Mouse (Mus musculus) limb, embryonic 10.5 days (tissue): ENCODE measurements around the gene Zfp937. TPM values are rescaled to one million over a fixed set of nuclear protein-coding genes. Genes with fewer than 3 reads are reported as not detected.
"Not testable (repeated sequence)": the region's sequence is repeated elsewhere in the genome, so short reads cannot be mapped to it uniquely, and the experiment has no call there.

ENCODE experiments used
- DNase-seq: peaks from one replicate; pipeline ENCODE4 v3.0.0-alpha.2; 2017; ENCODE audit warnings: low spot score
- H3K27ac ChIP-seq: fragments of 300-500 bp; sonication (generic); 2 replicates; pipeline ENCODE4 v1.5.1; 2016; ENCODE audit warnings: mild to moderate bottlenecking
- H3K27me3 ChIP-seq: fragments of 300-500 bp; sonication (generic); 2 replicates; pipeline ENCODE4 v1.6.1; 2016; ENCODE audit warnings: low read depth, mild to moderate bottlenecking; ENCODE audit not compliant: poor library complexity, severe bottlenecking
- H3K36me3 ChIP-seq: fragments of 300-500 bp; sonication (generic); 2 replicates; pipeline ENCODE4 v1.6.1; 2016; ENCODE audit warnings: mild to moderate bottlenecking, moderate library complexity
- H3K4me1 ChIP-seq: fragments of 300-500 bp; sonication (generic); 2 replicates; pipeline ENCODE4 v1.6.1; 2016
- H3K4me3 ChIP-seq: fragments of 300-500 bp; sonication (generic); 2 replicates; pipeline ENCODE4 v1.5.1; 2016; ENCODE audit warnings: mild to moderate bottlenecking, moderate library complexity
- H3K9me3 ChIP-seq: fragments of 300-500 bp; sonication (generic); replicated peaks from 2 replicates; pipeline ENCODE4 v1.6.1; 2016; ENCODE audit warnings: mild to moderate bottlenecking
- WGBS: fragments of 180-500 bp; shearing (Covaris S2); methylation state at CpG from one replicate; pipeline ENCODE4 v1.1.7; 2016; 5-methylcytosine and 5-hydroxymethylcytosine counted together
- polyA plus RNA-seq: library from polyadenylated mRNA; unstranded; fragments of >200 nt; fragmentation: Nextera tagmentation; extraction: Ambion mirVana; gene quantifications from 2 replicates; pipeline ENCODE4 v1.2.1, GENCODE M21; 2016

The Zfp937 gene
- 13.6 TPM in 2 replicates for polyA plus RNA-seq

DNA sequence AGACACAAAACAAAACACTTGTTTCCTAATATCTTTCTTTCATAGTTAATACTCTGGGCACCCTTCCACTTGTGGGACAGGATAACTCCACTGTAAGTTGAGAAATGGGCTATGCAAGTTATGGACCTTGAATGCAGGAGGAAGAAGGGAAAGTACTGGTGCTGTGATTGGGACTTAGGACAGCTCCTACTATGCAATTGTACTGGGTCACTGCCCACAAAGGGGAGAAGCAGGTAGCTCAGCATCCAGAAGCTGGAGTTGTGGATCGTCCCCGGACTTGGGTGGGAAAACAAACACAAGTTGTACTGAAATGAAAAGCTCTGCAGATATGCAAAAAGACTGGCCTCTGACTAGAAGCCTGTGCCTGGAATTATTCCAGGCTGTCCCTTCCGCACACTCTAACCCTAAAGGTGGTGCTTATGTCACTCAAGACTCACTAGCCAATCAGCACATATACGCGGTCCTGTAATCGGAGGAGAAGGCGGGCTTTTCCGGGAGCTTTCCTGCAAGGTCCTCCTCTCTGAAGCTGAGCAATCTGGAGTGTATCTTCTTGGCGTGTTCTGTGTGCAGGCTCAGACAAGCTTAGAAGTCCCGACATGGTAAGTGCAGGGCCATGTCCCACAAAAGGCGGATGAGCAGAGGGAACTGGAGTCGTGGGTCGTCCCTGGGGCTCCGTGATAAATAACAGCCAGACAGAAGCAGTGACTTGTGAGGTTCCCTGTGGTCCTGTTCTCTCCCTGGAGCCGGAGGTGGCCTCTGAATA lies at the start of gene Zfp937:
Gene Zfp937, plus strand, starts transcription at position 474 of the 763 bp plus-strand sequence.
- H3K27me3 ChIP-seq, result not testable (repeated sequence)
- WGBS, result 2% methylated on average over 15 of the region's 15 CpGs
- H3K27ac ChIP-seq, result peak within 1 kb of the TSS; percentile 72; the same call in 1 of the 2 replicates

DNA sequence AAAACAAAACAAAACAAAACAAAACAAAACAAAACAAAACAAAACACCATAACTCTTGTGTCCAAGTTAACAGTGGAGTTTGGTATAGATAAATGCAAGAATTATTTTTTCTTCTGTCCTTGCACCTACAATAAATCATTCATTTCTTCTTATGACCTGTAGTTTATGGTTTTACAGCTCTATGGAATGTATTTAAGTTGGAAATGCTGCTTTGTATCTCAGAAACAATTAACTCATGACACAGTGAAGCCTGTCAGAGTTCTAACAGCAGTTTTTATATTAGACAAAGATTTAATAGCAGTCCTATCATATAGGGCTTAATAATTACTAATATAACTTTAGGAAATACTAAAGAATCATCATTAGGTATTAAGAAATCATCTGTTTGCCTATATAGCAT lies 44.0 kb upstream of the Zfp937 start:
- no peaks in the 10 kb centered on the region for H3K36me3 ChIP-seq

More for the DNA sequence above, at the start of gene Zfp937:
- H3K9me3 ChIP-seq, H3K4me1 ChIP-seq, H3K36me3 ChIP-seq: not testable (repeated sequence)
- peak; percentile 67 for DNase-seq
- peak within 1 kb of the TSS; percentile 51 for H3K4me3 ChIP-seq

DNA sequence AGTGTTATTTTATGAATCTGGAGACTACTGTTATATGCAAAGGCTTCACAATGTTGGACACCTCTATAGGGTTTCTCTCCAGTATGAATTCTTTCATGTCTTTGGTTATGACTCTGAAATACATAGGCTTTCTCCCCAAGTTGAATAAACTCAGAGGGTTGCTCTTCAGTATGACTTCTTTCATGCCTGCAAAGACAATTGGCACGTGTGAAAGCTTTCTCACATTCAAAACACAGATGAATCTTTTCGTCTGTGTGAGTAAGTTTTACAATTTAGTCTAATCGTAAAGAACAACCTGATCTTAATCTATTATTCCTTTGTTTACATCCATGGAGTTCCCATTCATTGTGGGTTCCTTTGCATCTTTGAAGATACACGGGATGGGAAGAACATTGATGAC lies 38.3 kb upstream of the Zfp937 start, which contains the start of gene Gm10770:
Gene Gm10770, minus strand, starts transcription at position 101 of the 400 bp plus-strand sequence.
- not testable (repeated sequence) for DNase-seq, H3K9me3 ChIP-seq, H3K4me1 ChIP-seq, H3K27me3 ChIP-seq, H3K27ac ChIP-seq, H3K4me3 ChIP-seq, H3K36me3 ChIP-seq
- 90% methylated on average over 4 of the region's 4 CpGs for WGBS

More for the DNA sequence above, 44.0 kb upstream of the Zfp937 start:
- Histone ChIP-seq H3K4me3 (no peak overlapping the region), H3K27ac (no peak overlapping the region), H3K27me3 (no peaks in the 10 kb centered on the region), H3K4me1 (no peaks in the 10 kb centered on the region), H3K9me3 (no peaks in the 10 kb centered on the region)
- no peak for DNase-seq

DNA sequence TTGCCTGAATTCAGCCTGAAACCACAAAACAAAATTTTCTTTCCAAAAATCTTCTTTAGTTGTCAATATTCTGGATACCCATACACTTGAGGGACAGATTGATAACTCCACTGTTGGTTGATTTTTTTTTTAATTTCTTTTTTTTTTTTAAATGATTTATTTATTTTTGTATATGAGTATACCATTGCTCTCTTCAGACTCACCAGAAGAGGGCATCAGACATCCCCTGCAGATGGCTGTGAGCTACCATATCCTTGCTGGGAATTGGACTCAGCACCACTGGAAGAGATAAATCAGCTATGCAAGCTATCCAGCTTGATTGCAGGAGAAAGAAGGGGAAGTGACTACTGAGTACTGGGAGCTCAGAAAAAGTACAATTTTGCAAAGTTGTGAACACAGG lies 36.8 kb upstream of the Zfp937 start:
- not testable (repeated sequence) for DNase-seq, H3K36me3 ChIP-seq, H3K4me1 ChIP-seq, H3K9me3 ChIP-seq, H3K27me3 ChIP-seq, H3K4me3 ChIP-seq, H3K27ac ChIP-seq

DNA sequence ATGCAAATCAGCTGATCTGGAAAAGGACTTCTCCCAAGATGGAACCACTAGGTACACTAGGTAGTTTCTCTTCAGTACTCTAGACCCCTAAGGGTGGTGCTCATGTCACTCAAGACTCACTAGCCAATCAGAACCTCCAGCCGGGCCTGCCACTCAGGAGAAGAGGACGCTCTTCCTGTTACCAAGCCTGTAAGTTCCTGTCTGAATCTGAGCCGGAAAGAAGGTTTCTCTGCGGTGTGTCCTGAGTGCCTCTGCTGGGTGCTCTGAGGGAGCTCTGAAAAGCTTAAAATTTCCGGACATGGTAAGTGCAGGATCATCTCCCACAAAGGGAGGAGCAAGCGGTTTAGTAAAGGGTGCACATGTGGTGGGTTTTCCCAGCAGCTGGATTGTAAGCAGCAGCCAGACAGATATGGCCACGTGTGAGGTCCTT lies 36.3 kb upstream of the Zfp937 start, which contains the start of gene Gm14139:
Gene Gm14139, plus strand, starts transcription at position 186 of the 430 bp plus-strand sequence.
- not testable (repeated sequence) for DNase-seq, H3K4me1 ChIP-seq, H3K9me3 ChIP-seq, H3K4me3 ChIP-seq, H3K36me3 ChIP-seq, H3K27me3 ChIP-seq, H3K27ac ChIP-seq
- 87% methylated on average over 7 of the region's 7 CpGs for WGBS

DNA sequence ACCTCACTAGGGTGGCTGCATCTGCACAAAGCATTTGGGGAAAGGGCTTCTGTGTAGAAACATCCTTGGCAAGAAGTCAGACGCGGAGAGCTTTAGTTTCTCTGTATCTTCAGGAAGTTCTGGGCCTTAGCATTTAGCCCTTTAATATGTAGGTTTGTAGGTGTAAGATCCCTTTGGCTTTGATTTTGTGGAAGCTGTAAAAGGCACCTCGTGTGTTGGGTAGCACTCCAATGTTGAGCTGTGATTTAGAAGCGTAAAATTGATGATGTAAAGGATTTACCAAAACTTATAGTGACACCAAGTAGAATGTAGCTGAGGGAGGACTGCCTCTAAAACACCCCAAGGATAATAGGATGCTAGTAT lies 471 bp downstream of the Zfp937 start:
- not testable (repeated sequence) for H3K36me3 ChIP-seq, DNase-seq, H3K4me1 ChIP-seq, H3K27me3 ChIP-seq, H3K9me3 ChIP-seq
- 23% methylated on average over 4 of the region's 4 CpGs for WGBS
- H3K4me3 ChIP-seq, result peak overlapping the region; percentile 51
- peak overlapping the region; percentile 72; the same call in 1 of the 2 replicates for H3K27ac ChIP-seq

DNA sequence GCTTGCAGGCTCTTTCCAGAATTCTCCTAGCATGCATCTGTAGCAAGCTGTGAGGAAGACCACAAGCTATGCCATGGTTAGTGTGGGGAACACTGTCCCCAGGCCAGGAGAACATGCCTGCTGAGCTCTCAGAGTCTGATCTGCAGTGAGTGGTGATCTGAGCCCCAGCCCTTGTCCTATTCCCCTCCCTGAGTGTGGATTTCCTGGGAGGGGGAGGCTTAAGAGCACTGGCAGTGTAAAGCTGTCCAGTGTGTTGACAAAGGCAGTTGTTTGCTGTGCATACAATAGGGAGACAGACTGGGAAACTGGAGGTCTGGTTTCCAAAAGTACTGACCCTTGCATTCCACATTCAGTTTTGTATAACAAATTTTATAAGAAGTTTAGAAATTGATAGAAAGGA lies 5.4 kb downstream of the Zfp937 start:
- not testable (repeated sequence) for H3K4me3 ChIP-seq, H3K27me3 ChIP-seq, H3K36me3 ChIP-seq, DNase-seq, H3K4me1 ChIP-seq, H3K27ac ChIP-seq, H3K9me3 ChIP-seq

DNA sequence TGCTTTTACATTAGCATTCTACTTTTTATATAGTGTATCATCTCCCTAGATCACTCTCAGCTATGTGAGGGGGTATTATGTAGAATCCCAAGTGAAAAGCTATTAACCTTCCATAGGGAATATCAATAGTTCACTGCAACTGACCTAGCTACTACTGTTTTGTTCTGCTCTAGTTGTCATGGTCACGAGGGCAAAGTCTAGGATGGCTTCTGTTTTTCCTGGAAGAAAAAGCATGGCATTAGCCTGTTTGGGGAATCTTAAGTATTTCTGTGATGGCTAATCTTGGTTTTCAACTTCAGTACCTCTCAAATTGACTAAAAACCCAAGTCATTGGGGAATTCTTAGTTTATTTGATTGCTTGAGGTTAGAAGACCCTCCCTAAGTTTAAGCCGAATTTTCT lies 25.3 kb downstream of the Zfp937 start:
- H3K27ac ChIP-seq, result no peak overlapping the region
- DNase-seq, result no peak
- H3K27me3 ChIP-seq, result no peaks in the 10 kb centered on the region
- peaks cover 1% of the 10 kb centered on the region; the same call in 1 of the 2 replicates for H3K9me3 ChIP-seq
- H3K4me3 ChIP-seq, result no peak overlapping the region
- no peaks in the 10 kb centered on the region for H3K4me1 ChIP-seq
- WGBS, result 86% methylated on average over 2 of the region's 2 CpGs
- peaks cover 38% of the 10 kb centered on the region for H3K36me3 ChIP-seq

DNA sequence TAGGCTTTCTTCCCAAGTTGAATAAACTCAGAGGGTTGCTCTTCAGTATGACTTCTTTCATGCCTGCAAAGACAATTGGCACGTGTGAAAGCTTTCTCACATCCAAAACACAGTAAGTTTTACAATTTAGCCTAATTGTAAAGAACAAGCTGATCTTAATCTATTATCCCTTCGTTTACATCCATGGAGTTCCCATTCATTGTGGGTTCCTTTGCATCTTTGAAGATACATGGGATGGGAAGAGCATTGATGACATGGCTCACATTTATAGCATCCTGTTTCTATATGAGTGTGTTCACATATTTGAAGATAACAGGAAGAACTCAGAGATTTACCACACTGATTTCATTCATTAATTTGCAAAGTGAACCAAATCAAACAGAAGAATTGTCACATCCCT lies 37.6 kb downstream of the Zfp937 start, which contains the start of gene Gm21994:
Gene Gm21994, minus strand, starts transcription at position 101 of the 400 bp plus-strand sequence.
- 75% methylated on average over 2 of the region's 2 CpGs for WGBS
- DNase-seq, H3K9me3 ChIP-seq, H3K36me3 ChIP-seq, H3K4me3 ChIP-seq, H3K27ac ChIP-seq, H3K27me3 ChIP-seq, H3K4me1 ChIP-seq: not testable (repeated sequence)

DNA sequence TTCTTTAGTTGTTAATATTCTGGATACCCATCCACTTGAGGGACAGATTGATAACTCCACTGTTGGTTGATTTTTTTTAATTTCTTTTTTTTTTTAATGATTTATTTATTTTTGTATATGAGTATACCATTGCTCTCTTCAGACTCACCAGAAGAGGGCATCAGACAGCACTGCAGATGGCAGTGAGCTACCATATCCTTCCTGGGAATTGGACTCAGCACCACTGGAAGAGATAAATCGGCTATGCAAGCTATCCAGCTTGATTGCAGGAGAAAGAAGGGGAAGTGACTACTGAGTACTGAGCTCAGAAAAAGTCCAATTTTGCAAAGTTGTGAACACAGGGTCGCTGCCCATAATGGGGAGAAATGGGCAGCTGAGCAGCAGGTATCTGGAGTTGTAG lies 39.0 kb downstream of the Zfp937 start:
- H3K27ac ChIP-seq, DNase-seq, H3K4me1 ChIP-seq, H3K9me3 ChIP-seq, H3K36me3 ChIP-seq, H3K4me3 ChIP-seq, H3K27me3 ChIP-seq: not testable (repeated sequence)
- 74% methylated on average over 2 of the region's 2 CpGs for WGBS

DNA sequence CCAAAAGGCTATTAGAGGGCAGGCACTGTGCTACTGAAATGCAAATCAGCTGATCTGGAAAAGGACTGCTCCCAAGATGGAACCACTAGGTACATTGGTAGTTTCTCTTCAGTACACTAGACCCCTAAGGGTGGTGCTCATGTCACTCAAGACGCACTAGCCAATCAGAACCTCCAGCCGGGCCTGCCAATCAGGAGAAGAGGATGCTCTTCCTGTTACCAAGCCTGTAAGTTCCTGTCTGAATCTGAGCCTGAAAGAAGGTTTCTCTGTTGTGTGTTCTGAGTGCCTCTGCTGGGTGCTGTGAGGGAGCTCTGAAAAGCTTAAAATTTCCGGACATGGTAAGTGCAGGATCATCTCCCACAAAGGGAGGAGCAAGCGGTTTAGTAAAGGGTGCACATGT lies 39.4 kb downstream of the Zfp937 start, which contains the start of gene Gm14124:
Gene Gm14124, plus strand, starts transcription at position 227 of the 400 bp plus-strand sequence.
- not testable (repeated sequence) for H3K27ac ChIP-seq, DNase-seq, H3K4me1 ChIP-seq, H3K9me3 ChIP-seq, H3K27me3 ChIP-seq, H3K36me3 ChIP-seq, H3K4me3 ChIP-seq
- WGBS, result 91% methylated on average over 4 of the region's 4 CpGs
